Mouse (Mus musculus) lung, embryonic 14.5 days (tissue): ENCODE results near the gene Cfb. TPM values are rescaled to one million over a fixed set of nuclear protein-coding genes. Genes with fewer than 3 reads are reported as not detected.
"Not testable (repeated sequence)": the region's sequence is repeated elsewhere in the genome, so short reads cannot be mapped to it uniquely, and the experiment has no call there.

Source experiments
- ATAC-seq: fragments of 200-750 bp; cut with Nextera tagmentation; 2 replicates; pipeline ENCODE4 v1.8.0; 2017; ENCODE audit warnings: mild to moderate bottlenecking, moderate TSS enrichment, moderate library complexity; ENCODE audit not compliant: insufficient read depth
- DNase-seq: peaks from one replicate; pipeline ENCODE4 v3.0.0-alpha.2; 2015
- H3K27ac ChIP-seq: fragments of 300-500 bp; sonication (generic); 2 replicates; pipeline ENCODE4 v1.5.1; 2014; ENCODE audit warnings: low read depth, mild to moderate bottlenecking, moderate library complexity
- H3K27me3 ChIP-seq: fragments of 300-500 bp; sonication (generic); 2 replicates; pipeline ENCODE4 v1.6.1; 2014; ENCODE audit warnings: low read length, control low read depth; ENCODE audit not compliant: insufficient read depth
- H3K36me3 ChIP-seq: fragments of 300-500 bp; sonication (generic); 2 replicates; pipeline ENCODE4 v1.6.1; 2014; ENCODE audit warnings: control low read depth; ENCODE audit not compliant: insufficient read depth
- H3K4me1 ChIP-seq: fragments of 300-500 bp; sonication (generic); 2 replicates; pipeline ENCODE4 v1.6.1; 2014; ENCODE audit warnings: antibody characterized with exemption, control low read depth; ENCODE audit not compliant: insufficient read depth
- H3K4me2 ChIP-seq: fragments of 300-500 bp; sonication (generic); 2 replicates; pipeline ENCODE4 v1.6.1; 2014; ENCODE audit warnings: mild to moderate bottlenecking
- H3K4me3 ChIP-seq: fragments of 300-500 bp; sonication (generic); 2 replicates; pipeline ENCODE4 v1.5.1; 2014; ENCODE audit warnings: low read depth, low read length
- H3K9ac ChIP-seq: fragments of 300-500 bp; sonication (generic); 2 replicates; pipeline ENCODE4 v1.6.1; 2014
- H3K9me3 ChIP-seq: fragments of 300-500 bp; sonication (generic); 2 replicates; pipeline ENCODE4 v1.6.1; 2016; ENCODE audit warnings: low read depth, low read length, control low read depth
- CTCF ChIP-seq: IDR thresholded peaks from 2 replicates; pipeline ENCODE4 v1.5.1; 2016; ENCODE audit warnings: antibody characterized with exemption, low read depth
- WGBS: fragments of 180-500 bp; shearing (Covaris S2); extraction: QIAGEN DNeasy Blood & Tissue Kit; methylation state at CpG from one replicate; pipeline ENCODE4 v1.1.7; 2014; 5-methylcytosine and 5-hydroxymethylcytosine counted together
- polyA plus RNA-seq: library from polyadenylated mRNA; unstranded; fragments of >200 nt; fragmentation: Nextera tagmentation; extraction: Ambion mirVana; gene quantifications from 2 replicates; pipeline ENCODE4 v1.2.1, GENCODE M21; 2014

Cfb gene
- polyA plus RNA-seq, 1 experiment from 2014 or later: 1.8 TPM

DNA sequence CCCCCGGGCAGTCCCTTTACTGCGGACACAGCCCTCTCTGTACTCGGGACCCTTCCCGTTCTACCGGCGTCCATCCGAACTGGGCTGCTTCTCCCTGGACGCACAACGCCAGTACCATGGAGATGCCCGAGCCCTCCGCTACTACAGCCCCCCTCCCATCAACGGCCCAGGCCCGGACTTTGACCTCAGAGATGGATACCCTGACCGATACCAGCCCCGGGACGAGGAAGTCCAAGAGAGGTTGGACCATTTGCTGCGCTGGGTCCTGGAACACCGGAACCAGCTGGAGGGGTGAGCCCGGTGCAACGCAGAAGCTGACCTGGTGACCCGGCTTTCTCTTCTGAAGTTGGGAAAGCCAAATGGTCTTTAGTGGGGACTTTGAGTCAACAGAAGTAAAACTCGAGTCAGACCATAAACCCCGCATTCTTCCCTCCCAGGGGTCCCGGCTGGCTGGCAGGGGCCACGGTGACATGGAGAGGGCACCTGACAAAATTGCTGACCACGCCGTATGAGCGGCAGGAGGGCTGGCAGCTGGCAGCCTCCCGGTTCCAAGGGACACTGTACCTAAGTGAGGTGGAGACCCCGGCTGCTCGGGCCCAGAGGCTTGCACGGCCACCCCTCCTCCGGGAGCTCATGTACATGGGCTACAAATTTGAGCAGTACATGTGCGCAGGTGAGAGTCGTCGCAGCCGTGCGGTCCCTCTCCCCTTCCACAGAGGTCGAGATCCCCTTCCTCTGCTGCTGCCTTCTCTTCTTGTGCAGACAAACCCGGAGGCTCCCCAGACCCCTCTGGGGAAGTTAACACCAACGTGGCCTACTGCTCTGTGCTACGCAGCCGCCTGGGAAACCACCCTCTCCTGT lies 24.6 kb downstream of the Cfb start:
- H3K36me3 ChIP-seq: peaks cover 46% of the 10 kb centered on the region
- peak; percentile 13 for ATAC-seq
- H3K4me2 ChIP-seq: peak overlapping the region; percentile 90
- peak overlapping the region; percentile 61; the same call in 1 of the 2 replicates for H3K27ac ChIP-seq
- H3K4me3 ChIP-seq: peak overlapping the region; percentile 78
- no peak for TF ChIP-seq CTCF
- H3K27me3 ChIP-seq: no peaks in the 10 kb centered on the region
- no peak for DNase-seq
- no peaks in the 10 kb centered on the region for H3K4me1 ChIP-seq
- WGBS: 33% methylated on average over 43 of the region's 43 CpGs
- no peaks in the 10 kb centered on the region for H3K9me3 ChIP-seq
- H3K9ac ChIP-seq: peak overlapping the region; percentile 66

DNA sequence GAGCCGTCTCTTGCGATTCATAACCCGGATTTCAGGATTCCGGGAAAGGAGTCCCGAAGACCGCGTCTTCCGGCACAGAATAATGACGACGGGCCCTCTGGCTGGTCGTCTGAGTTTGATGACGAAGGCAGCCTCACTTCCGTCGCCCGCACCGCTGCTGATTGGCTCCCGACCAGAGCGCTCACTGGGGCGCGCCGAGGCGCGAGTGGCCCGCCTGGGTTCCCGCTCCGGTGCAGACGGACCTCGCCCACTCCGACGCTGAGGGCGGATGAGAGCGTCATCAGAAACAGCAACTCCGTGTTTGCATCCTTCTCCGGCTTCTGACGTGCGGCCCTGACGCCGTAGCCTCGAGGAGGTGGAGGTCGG lies 25.5 kb downstream of the Cfb start, which contains the start of the genes Stk19 and Dxo:
Gene Stk19 (minus strand): TSS at position 90 of the 366 bp plus-strand sequence.
Gene Dxo (plus strand): TSS at position 164 of the 366 bp plus-strand sequence.
- peak within 1 kb of the TSS; percentile 90 for H3K4me2 ChIP-seq
- peak; percentile 99 for DNase-seq
- peak; percentile 90 for ATAC-seq
- H3K27me3 ChIP-seq: no peaks in the 10 kb centered on the region
- peak within 1 kb of the TSS; percentile 61; the same call in 1 of the 2 replicates for H3K27ac ChIP-seq
- no peak for TF ChIP-seq CTCF
- H3K36me3 ChIP-seq: peaks cover 41% of the 10 kb centered on the region
- under 1% methylated on average over 40 of the region's 40 CpGs for WGBS
- no peaks in the 10 kb centered on the region for H3K9me3 ChIP-seq
- peak within 1 kb of the TSS; percentile 66 for H3K9ac ChIP-seq
- peak within 1 kb of the TSS; percentile 78 for H3K4me3 ChIP-seq
- no peaks in the 10 kb centered on the region for H3K4me1 ChIP-seq

DNA sequence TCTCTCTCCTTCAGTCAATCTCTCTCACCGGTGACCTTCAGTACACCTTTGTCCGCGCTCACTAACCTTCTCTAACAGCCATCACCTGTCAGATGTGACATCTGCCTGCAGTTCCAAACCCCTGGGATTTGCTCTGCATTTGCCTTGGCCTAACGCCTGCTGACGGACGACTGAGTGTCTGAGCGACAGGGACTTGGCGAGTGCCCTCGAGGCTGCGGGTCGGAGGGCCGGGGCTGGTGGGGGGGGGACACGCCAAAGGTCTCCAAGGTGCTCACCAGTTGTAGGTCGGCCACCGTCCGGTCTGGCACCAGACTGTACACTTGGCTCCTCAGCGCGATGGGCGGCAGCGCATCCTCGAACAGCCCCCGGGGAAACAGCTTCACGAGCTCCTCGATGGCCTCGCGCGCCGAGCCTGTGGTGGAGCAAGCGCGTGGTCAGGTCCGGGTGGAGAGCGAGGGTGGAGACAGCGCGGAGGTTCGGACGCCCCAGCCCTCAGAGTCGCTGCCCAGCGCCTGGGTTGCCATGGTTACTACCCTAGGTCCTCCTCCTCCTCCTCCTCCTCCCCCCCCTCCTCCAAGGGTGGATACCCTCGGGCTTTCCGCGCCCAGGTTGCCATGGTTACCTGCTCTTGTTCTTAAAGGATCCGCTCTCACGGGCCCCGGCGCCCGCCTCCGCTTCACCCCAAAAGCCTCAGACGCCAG lies 26.0 kb downstream of the Cfb start:
- WGBS: 4% methylated on average over 39 of the region's 48 CpGs
- DNase-seq (no peak), ATAC-seq (peak; percentile 85)
- Histone ChIP-seq H3K4me2 (peak overlapping the region; percentile 90), H3K9me3 (no peaks in the 10 kb centered on the region), H3K4me3 (peak overlapping the region; percentile 78), H3K4me1 (no peaks in the 10 kb centered on the region), H3K27ac (peak overlapping the region; percentile 48; the same call in 1 of the 2 replicates), H3K27me3 (no peaks in the 10 kb centered on the region), H3K9ac (peak overlapping the region; percentile 66), H3K36me3 (peaks cover 38% of the 10 kb centered on the region)
- TF ChIP-seq CTCF: no peak

DNA sequence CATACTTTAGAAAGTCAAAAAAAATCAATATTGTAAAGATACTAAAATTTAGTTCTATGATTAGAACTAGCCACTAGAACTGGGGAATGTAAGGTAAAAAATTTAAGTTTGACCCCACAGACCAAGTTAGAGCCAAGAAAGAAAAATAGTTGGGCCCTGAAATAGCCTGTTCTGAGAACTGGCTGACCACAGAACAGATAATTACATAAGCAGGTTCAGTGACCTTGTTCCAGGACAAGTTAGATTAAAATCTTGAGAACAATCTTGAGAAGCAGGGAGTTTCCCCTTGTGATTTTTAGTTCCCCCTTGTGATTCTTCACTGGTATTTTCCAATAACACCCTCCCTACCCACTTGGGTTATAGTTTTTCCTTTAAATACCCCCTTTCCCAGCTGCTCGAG lies 31.5 kb downstream of the Cfb start:
- not testable (repeated sequence) for H3K9ac ChIP-seq, H3K4me3 ChIP-seq, ATAC-seq, H3K27ac ChIP-seq, H3K4me1 ChIP-seq, H3K9me3 ChIP-seq, H3K4me2 ChIP-seq, H3K27me3 ChIP-seq, DNase-seq
- 83% methylated on average over 1 of the region's 1 CpGs for WGBS
- peaks cover 39% of the 10 kb centered on the region for H3K36me3 ChIP-seq

GRCm38 (mm10) chr17:34814818-34815370 lies 47.4 kb downstream of the Cfb start:
- H3K4me1 ChIP-seq: no peaks in the 10 kb centered on the region
- H3K36me3 ChIP-seq: no peaks in the 10 kb centered on the region
- no peak for TF ChIP-seq CTCF
- H3K9me3 ChIP-seq: no peaks in the 10 kb centered on the region
- no peak overlapping the region for H3K4me2 ChIP-seq
- H3K27me3 ChIP-seq: no peaks in the 10 kb centered on the region
- DNase-seq (no peak), ATAC-seq (no peak)
- no peak overlapping the region for H3K27ac ChIP-seq
- no peak overlapping the region for H3K9ac ChIP-seq
- no peak overlapping the region for H3K4me3 ChIP-seq
- 77% methylated on average over 7 of the region's 7 CpGs for WGBS

DNA sequence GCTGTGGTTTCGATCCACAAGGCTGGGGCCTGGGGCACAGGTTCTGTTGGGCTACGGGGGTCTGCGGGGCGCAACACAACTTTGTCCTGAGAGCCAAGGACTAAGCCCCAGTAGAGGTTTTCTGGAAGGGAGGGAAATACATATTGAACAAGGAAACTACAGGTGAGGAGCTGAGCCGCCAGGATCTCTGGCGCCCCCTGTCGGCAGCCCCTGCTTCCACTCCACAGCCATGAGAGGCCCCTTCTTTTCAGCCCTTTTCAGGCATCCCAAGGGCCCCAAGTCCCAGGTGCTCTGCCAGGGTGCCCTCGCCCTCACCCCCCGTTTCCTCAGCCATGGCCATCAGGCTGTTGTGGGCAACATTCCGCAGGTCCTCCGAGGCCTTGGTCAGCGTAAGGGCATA lies 48.6 kb downstream of the Cfb start:
- TF ChIP-seq CTCF: peak; percentile 71
- H3K4me1 ChIP-seq, H3K27ac ChIP-seq, H3K9me3 ChIP-seq, H3K4me2 ChIP-seq, H3K27me3 ChIP-seq, H3K9ac ChIP-seq, H3K4me3 ChIP-seq, H3K36me3 ChIP-seq, ATAC-seq: not testable (repeated sequence)
- DNase-seq: peak; percentile 41
- whole genome bisulfite sequencing: 62% methylated on average over 12 of the region's 12 CpGs

GRCm38 (mm10) chr17:34811275-34811674 lies 51.0 kb downstream of the Cfb start:
- no peak overlapping the region for H3K4me3 ChIP-seq
- no peak for TF ChIP-seq CTCF
- WGBS: 60% methylated on average over 15 of the region's 15 CpGs
- no peaks in the 10 kb centered on the region for H3K4me1 ChIP-seq
- no peaks in the 10 kb centered on the region for H3K9me3 ChIP-seq
- no peak overlapping the region for H3K4me2 ChIP-seq
- no peaks in the 10 kb centered on the region for H3K27me3 ChIP-seq
- ATAC-seq (no peak), DNase-seq (no peak)
- no peak overlapping the region for H3K9ac ChIP-seq
- H3K36me3 ChIP-seq: no peaks in the 10 kb centered on the region
- no peak overlapping the region for H3K27ac ChIP-seq

DNA sequence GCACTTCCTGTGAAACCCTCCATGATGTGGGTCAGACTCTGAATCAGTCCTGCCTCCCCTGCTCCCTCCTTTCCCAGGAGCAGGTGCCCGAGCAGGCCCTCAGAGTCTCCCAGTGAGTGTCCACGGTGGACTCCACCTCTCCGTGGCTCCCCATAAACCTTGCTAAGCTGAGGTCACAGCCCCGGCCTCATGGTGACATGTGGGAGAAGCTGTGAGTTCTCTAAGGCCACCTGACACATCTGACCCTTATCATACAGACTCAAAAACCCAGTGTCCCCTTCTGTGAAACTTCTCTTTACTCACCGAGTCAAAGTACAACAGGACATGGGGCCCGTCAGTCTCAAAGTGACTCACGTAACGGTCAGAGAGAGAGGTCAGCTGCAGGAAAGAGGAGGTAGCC lies 51.5 kb downstream of the Cfb start:
- H3K36me3 ChIP-seq, H3K27ac ChIP-seq, H3K9me3 ChIP-seq, H3K9ac ChIP-seq, H3K4me1 ChIP-seq, H3K4me3 ChIP-seq, DNase-seq, H3K4me2 ChIP-seq, H3K27me3 ChIP-seq, ATAC-seq: not testable (repeated sequence)
- 63% methylated on average over 7 of the region's 8 CpGs for WGBS

GRCm38 (mm10) chr17:34810411-34810810 lies 51.9 kb downstream of the Cfb start:
- not testable (repeated sequence) for H3K4me3 ChIP-seq, H3K27ac ChIP-seq, H3K9ac ChIP-seq, H3K27me3 ChIP-seq, H3K4me2 ChIP-seq, H3K9me3 ChIP-seq, H3K36me3 ChIP-seq, DNase-seq, ATAC-seq, H3K4me1 ChIP-seq
- 89% methylated on average over 5 of the region's 5 CpGs for WGBS
